Mouse (Mus musculus): Measurements from ENCODE around the gene Nemf. TPM values are rescaled to one million over a fixed set of nuclear protein-coding genes. Genes with fewer than 3 reads are reported as not detected.
"Not testable (repeated sequence)": the region's sequence is repeated elsewhere in the genome, so short reads cannot be mapped to it uniquely, and the experiment has no call there.

Nemf gene
- polyA plus RNA-seq, 2 experiments, result 37.8 to 78.6 TPM

- ATAC-seq (ENCODE audit: low FRiP score, low read depth) (no peak), DNase-seq (ENCODE audit: low spot score) (no peak)
- no peaks in the 10 kb centered on the region for H3K9me3 ChIP-seq (ENCODE audit: control insufficient read depth, low read length)
- no peak overlapping the region for H3K4me2 ChIP-seq (replicated peaks; ENCODE audit: low read depth, low read length, severe bottlenecking)
- no peak for TF ChIP-seq POLR2A (IDR thresholded peaks at IDR 0.05; ENCODE audit: borderline replicate concordance, extremely low read depth, insufficient read depth, insufficient read length)
- H3K27ac ChIP-seq (replicated peaks; ENCODE audit: low read depth, low read length), result no peak overlapping the region
- H3K27me3 ChIP-seq (ENCODE audit: control insufficient read depth, insufficient read depth, low read length), result no peaks in the 10 kb centered on the region
- no peaks in the 10 kb centered on the region for H3K36me3 ChIP-seq (ENCODE audit: control insufficient read depth, insufficient read depth, low read length)
- 80% methylated on average over 6 of the region's 6 CpGs for WGBS
- H3K4me3 ChIP-seq (replicated peaks; ENCODE audit: low read length), result no peak overlapping the region
- H3K9ac ChIP-seq (ENCODE audit: low read depth, low read length, severe bottlenecking), result no peak overlapping the region
- no peaks in the 10 kb centered on the region for H3K4me1 ChIP-seq (ENCODE audit: control insufficient read depth, insufficient read depth, low read length)
Measured at GRCm38 (mm10) chr12:69394456-69394855, 37.5 kb upstream of the Nemf start.

- Histone ChIP-seq H3K9ac (ENCODE audit: low read depth, low read length, severe bottlenecking) (no peak overlapping the region), H3K4me2 (replicated peaks; ENCODE audit: low read depth, low read length, severe bottlenecking) (no peak overlapping the region), H3K4me3 (replicated peaks; ENCODE audit: low read length) (no peak overlapping the region), H3K27ac (replicated peaks; ENCODE audit: low read depth, low read length) (no peak overlapping the region), H3K9me3 (ENCODE audit: control insufficient read depth, low read length) (no peaks in the 10 kb centered on the region), H3K27me3 (ENCODE audit: control insufficient read depth, insufficient read depth, low read length) (no peaks in the 10 kb centered on the region), H3K36me3 (ENCODE audit: control insufficient read depth, insufficient read depth, low read length) (no peaks in the 10 kb centered on the region), H3K4me1 (ENCODE audit: control insufficient read depth, insufficient read depth, low read length) (no peaks in the 10 kb centered on the region)
- ATAC-seq (ENCODE audit: low FRiP score, low read depth), result no peak
- TF ChIP-seq POLR2A (IDR thresholded peaks at IDR 0.05; ENCODE audit: borderline replicate concordance, extremely low read depth, insufficient read depth, insufficient read length), result no peak
- no peak for DNase-seq (ENCODE audit: low spot score)
- 66% methylated on average over 10 of the region's 10 CpGs for WGBS
Measured at GRCm38 (mm10) chr12:69393076-69393475, 36.1 kb upstream of the Nemf start.

GRCm38 (mm10) chr12:69390000-69390698 is 33.2 kb upstream of the Nemf start:
- no peak; the same call in 1 of the 2 replicates for ATAC-seq (ENCODE audit: low FRiP score, low read depth)
- WGBS, result 74% methylated on average over 7 of the region's 7 CpGs
- DNase-seq (ENCODE audit: low spot score), result no peak
- no peak for TF ChIP-seq POLR2A (IDR thresholded peaks at IDR 0.05; ENCODE audit: borderline replicate concordance, extremely low read depth, insufficient read depth, insufficient read length)
- Histone ChIP-seq H3K9ac (ENCODE audit: low read depth, low read length, severe bottlenecking) (no peak overlapping the region), H3K27me3 (ENCODE audit: control insufficient read depth, insufficient read depth, low read length) (no peaks in the 10 kb centered on the region), H3K9me3 (ENCODE audit: control insufficient read depth, low read length) (no peaks in the 10 kb centered on the region), H3K4me1 (ENCODE audit: control insufficient read depth, insufficient read depth, low read length) (no peaks in the 10 kb centered on the region), H3K4me2 (replicated peaks; ENCODE audit: low read depth, low read length, severe bottlenecking) (no peak overlapping the region), H3K36me3 (ENCODE audit: control insufficient read depth, insufficient read depth, low read length) (no peaks in the 10 kb centered on the region), H3K27ac (replicated peaks; ENCODE audit: low read depth, low read length) (no peak overlapping the region), H3K4me3 (replicated peaks; ENCODE audit: low read length) (no peak overlapping the region)

- DNase-seq (ENCODE audit: low spot score), result no peak
- Histone ChIP-seq H3K9ac (ENCODE audit: low read depth, low read length, severe bottlenecking) (no peak overlapping the region), H3K27me3 (ENCODE audit: control insufficient read depth, insufficient read depth, low read length) (no peaks in the 10 kb centered on the region), H3K36me3 (ENCODE audit: control insufficient read depth, insufficient read depth, low read length) (no peaks in the 10 kb centered on the region), H3K27ac (replicated peaks; ENCODE audit: low read depth, low read length) (no peak overlapping the region), H3K9me3 (ENCODE audit: control insufficient read depth, low read length) (no peaks in the 10 kb centered on the region), H3K4me3 (replicated peaks; ENCODE audit: low read length) (no peak overlapping the region), H3K4me1 (ENCODE audit: control insufficient read depth, insufficient read depth, low read length) (no peaks in the 10 kb centered on the region), H3K4me2 (replicated peaks; ENCODE audit: low read depth, low read length, severe bottlenecking) (no peak overlapping the region)
- no peak for TF ChIP-seq POLR2A (IDR thresholded peaks at IDR 0.05; ENCODE audit: borderline replicate concordance, extremely low read depth, insufficient read depth, insufficient read length)
- ATAC-seq (ENCODE audit: low FRiP score, low read depth), result no peak
- whole genome bisulfite sequencing, result 69% methylated on average over 7 of the region's 7 CpGs
Measured at GRCm38 (mm10) chr12:69389273-69389938, 32.4 kb upstream of the Nemf start.

GRCm38 (mm10) chr12:69388321-69388869 is 31.4 kb upstream of the Nemf start:
- Histone ChIP-seq H3K9ac (ENCODE audit: low read depth, low read length, severe bottlenecking) (no peak overlapping the region), H3K9me3 (ENCODE audit: control insufficient read depth, low read length) (no peaks in the 10 kb centered on the region), H3K4me3 (replicated peaks; ENCODE audit: low read length) (no peak overlapping the region), H3K27me3 (ENCODE audit: control insufficient read depth, insufficient read depth, low read length) (no peaks in the 10 kb centered on the region), H3K4me1 (ENCODE audit: control insufficient read depth, insufficient read depth, low read length) (no peaks in the 10 kb centered on the region), H3K4me2 (replicated peaks; ENCODE audit: low read depth, low read length, severe bottlenecking) (no peak overlapping the region), H3K27ac (replicated peaks; ENCODE audit: low read depth, low read length) (no peak overlapping the region), H3K36me3 (ENCODE audit: control insufficient read depth, insufficient read depth, low read length) (0 out of 2 replicates have a peak, but pooled peaks cover 1% of the 10 kb centered on the region)
- no peak for DNase-seq (ENCODE audit: low spot score)
- no peak for TF ChIP-seq POLR2A (IDR thresholded peaks at IDR 0.05; ENCODE audit: borderline replicate concordance, extremely low read depth, insufficient read depth, insufficient read length)
- ATAC-seq (ENCODE audit: low FRiP score, low read depth), result no peak
- 91% methylated on average over 10 of the region's 10 CpGs for WGBS

- DNase-seq (ENCODE audit: low spot score); H3K27ac ChIP-seq (replicated peaks; ENCODE audit: low read depth, low read length); H3K27me3 ChIP-seq (ENCODE audit: control insufficient read depth, insufficient read depth, low read length); H3K4me1 ChIP-seq (ENCODE audit: control insufficient read depth, insufficient read depth, low read length); H3K4me2 ChIP-seq (replicated peaks; ENCODE audit: low read depth, low read length, severe bottlenecking); H3K9me3 ChIP-seq (ENCODE audit: control insufficient read depth, low read length); H3K36me3 ChIP-seq (ENCODE audit: control insufficient read depth, insufficient read depth, low read length); H3K9ac ChIP-seq (ENCODE audit: low read depth, low read length, severe bottlenecking); H3K4me3 ChIP-seq (replicated peaks; ENCODE audit: low read length); ATAC-seq (ENCODE audit: low FRiP score, low read depth): not testable (repeated sequence)
- 89% methylated on average over 10 of the region's 12 CpGs for WGBS
Measured at GRCm38 (mm10) chr12:69386281-69386732, 29.3 kb upstream of the Nemf start.

Data from limb, embryonic 14.5 days (tissue).